Mouse (Mus musculus): ENCODE results near the gene Mmgt2.
"Not testable (repeated sequence)": the region's sequence is repeated elsewhere in the genome, so short reads cannot be mapped to it uniquely, and the experiment has no call there.

Gene Mmgt2

DNA sequence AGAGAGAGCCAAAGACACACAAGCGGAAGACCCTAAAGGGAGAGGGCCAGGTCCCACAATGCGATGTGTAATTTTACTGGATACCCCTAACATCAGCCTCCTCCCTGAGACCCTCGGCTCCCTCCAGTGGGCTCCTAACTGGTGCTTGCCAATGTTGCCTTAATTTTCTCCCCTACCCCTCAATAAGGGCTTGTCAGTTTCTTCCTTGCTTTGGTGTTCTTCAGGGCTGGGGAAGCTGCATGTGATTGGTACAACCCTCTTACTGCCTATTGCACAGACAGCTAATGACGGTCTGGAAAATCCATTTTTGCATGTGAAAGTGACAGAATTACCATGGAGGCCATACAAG is 2.0 kb upstream of the Mmgt2 start:
- DNase-seq, result no peak

DNA sequence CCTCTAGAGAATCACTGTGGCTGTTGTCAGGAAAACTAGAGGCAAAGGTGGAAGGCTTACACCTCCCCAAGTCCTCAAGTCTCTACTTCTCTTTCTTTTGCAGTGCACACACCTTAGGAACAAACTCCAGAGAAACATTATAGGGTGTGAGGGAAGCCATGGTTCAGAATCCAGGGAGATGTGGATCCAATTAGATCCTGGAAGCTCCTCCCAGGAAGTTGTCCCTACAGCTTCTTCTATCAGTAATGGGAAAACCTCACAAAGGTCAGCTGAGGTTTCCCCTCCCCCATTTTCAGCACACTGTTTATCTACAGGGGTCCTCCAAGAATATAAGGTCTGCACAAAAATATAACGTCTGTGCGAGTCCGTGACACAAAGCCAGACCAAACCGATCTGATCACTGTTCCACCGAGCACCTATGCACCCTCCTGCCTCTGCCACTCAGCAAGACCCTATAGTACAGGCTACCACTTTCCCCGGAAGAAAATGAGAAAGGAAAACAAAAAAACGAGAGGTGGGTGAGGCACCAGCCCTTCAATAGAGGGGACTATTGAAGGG is 1.4 kb upstream of the Mmgt2 start:
- no peak for DNase-seq

DNA sequence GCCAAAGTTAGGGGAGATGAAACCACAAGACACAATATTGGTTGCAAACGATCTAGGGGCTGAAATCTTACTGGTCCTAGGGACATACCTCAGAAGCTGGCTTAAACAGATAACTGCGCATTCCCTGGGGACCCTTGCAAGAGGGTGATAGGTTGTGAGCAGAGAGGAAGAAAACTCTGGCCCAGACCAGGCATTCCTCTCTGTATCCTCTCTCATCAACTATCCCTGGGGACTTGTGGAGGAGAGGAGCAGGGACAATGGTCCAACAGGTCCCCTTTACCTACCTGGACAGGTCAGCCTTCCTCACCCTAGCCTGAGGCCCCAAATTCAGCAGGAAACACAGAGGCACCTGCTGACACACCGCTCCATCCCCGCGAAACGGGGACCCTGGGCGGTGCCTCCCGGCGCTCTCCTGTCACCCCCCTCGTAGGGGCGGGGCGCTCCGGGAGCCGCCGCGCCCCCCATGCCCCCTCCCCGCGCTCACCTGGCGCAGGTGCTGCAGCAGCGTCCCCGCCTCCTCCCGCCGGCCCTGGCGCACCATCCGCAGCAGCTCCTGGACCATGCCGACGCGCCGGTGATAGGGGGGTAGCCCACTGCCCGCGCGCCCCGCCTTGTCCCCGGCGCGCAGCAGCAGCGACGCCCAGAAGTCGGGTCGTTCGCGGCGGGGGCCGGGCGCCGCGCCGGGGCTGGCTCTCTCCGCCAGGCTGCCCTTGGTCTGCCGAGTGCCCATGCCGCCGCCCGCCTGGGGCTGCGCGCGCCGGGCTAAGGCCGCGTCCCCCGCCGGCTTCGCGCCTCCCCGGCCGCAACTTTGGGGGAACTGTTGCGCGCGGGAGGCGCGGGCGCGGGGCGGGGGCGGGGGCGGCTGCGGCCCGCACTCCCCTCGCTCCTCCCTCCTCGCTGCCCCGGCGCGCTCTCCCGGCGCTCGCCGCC is 538 bp upstream of the Mmgt2 start, which contains the start of gene Lrrc75a:
TSS of gene Lrrc75a (minus strand) at position 863 of the 930 bp plus-strand sequence.
- peak in 1 of 2 experiments; percentile 38 for DNase-seq

DNA sequence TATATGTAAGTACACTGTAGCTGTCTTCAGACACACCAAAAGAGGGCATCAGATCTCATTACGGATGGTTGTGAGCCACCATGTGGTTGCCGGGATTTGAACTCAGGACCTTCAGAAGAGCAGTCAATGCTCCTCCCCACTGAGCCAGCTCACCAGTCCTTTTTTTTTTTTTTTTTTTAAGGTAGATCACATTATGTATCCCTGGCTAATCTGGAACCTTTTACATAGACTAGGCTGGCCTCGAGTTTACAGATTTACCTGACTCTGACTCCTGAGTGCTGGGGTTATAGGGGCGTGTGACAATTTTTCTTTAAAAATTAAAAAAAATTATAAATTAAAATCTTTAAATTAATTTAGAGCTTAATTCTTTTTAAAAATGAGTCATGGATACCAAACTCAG is 1.3 kb downstream of the Mmgt2 start:
- not testable (repeated sequence) for DNase-seq

DNA sequence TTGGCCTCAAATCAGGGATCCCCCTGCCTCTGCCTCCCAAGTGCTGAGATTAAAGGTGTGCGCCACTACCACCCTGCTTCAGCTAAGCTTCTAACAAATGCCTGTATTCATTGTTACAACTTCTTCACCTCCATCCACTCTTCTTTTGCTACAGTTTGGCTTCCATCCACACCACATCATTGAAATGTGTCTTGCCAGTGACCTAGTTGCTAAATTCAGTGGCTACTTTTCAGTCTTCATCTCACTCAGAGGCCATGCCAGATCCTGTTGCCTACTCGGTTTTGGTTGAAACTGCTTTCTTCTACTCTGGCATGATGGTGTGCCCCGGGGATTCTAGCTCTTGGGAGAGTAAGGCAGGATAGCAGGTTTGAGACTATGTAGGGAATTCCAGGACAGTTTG is 3.1 kb downstream of the Mmgt2 start:
- DNase-seq, result no peak

DNA sequence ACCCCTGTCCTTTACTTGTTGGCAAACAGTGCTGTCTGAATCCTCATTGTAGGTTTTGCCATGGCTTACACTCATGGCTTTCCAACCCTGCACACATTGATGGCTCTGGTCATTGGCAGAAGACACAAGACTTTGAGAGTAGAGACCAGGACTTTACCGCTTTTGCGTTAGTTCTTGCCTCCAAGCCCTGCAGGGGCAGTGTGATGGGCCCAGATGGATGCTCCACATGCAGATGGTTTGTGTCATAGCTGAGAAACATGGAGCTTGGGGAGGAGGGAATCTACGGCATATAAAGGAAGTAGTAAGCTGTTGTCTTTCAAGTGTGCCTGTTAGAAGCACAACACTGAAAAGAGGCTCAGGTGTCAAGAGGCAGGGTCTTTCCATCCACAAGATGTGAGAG is 3.6 kb downstream of the Mmgt2 start:
- DNase-seq, result no peak

DNA sequence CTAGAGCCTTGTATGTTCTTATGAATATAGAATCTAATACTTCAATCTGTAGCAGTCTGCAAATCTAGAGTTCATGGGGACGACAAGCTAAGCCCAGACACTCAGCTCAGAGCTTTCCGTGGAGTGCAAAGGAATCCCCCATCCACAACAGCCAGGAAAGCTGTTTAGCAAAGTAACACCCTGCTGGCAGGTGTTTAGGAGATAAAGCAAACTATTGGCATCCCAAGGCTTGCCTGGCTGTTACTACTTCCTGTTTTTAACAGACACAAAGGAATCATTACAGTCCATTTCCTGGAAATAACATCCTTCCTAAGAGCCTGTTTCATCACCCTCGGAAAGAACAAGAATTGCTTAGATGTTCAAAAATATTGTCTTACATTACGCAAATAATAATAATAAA is 12.4 kb downstream of the Mmgt2 start:
- DNase-seq, result no peak

DNA sequence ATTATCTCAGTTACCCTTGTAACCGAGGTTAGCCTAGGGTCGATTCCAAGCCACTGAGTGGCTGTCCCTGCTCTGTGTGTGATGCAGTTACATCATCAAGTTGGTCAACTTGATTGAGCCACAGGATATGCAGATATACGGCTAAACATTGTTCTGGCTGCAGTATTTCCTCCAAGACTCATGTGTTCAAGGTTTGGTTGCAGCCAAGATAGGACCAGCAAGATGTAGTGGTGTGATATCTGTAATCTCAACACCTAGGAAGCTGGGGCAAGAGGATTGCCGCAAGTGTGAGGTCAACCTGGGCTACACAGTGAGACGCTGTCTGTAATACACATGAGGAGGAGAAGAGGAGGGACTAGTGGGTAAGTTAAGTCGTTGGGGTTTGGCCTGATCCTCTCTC is 15.8 kb downstream of the Mmgt2 start:
- DNase-seq, result no peak

DNA sequence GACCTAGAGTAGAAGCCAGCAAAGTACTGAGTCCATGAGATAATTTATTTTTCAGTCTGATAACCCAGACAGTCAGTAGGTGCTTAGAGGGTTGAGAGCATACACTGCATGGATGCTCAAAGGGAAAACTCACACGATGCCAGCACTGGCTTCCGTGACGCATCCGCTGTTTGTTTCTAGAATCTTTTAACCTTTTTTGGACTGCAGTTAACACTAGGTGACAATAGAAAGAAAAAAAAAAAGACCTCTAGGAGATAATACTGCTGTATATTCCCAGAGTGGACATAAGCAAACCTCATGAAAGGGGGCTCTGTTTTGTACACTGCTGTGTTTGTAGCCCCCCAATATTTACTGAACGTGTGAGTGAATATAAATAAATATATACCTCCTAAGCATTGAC is 20.5 kb downstream of the Mmgt2 start:
- no peak for DNase-seq

DNA sequence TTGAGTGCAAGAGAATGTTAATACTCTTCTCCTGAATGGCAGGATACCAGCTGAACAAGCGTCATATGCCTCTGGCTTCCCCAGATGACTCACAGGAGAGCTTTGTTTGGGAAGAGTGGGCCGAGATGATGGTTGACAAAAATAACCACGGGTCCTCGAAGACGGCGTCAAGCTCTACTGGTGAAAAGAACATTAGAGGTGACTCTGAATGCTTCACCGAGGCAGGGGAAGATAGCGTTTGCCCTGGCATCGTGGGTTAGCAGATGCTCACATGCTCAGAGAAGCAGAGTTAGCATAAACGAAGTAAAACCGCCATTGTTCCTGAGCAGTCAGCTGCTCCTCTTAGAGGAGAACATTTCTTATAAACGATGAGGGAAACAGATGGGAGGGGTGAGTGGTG is 21.0 kb downstream of the Mmgt2 start:
- no peak for DNase-seq

DNA sequence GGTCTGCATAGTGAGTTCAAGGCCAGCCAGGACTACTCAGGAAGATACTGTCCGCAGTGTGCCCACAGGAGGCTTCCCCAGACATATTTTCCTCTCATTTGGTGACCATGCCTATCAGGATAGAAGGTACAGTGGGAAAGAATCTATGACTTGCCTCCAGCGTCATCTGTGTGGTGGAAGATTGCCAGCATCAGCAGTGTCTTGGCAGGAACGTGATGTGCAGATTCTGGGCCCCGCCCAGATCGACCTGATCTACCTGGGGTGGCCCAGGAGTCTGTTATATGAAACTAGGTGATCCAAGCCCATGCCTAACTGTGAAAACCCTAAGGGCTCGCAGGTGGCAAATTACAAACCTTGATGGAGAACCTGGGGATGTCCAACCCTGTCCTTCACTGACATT is 21.5 kb downstream of the Mmgt2 start:
- DNase-seq, result no peak

DNA sequence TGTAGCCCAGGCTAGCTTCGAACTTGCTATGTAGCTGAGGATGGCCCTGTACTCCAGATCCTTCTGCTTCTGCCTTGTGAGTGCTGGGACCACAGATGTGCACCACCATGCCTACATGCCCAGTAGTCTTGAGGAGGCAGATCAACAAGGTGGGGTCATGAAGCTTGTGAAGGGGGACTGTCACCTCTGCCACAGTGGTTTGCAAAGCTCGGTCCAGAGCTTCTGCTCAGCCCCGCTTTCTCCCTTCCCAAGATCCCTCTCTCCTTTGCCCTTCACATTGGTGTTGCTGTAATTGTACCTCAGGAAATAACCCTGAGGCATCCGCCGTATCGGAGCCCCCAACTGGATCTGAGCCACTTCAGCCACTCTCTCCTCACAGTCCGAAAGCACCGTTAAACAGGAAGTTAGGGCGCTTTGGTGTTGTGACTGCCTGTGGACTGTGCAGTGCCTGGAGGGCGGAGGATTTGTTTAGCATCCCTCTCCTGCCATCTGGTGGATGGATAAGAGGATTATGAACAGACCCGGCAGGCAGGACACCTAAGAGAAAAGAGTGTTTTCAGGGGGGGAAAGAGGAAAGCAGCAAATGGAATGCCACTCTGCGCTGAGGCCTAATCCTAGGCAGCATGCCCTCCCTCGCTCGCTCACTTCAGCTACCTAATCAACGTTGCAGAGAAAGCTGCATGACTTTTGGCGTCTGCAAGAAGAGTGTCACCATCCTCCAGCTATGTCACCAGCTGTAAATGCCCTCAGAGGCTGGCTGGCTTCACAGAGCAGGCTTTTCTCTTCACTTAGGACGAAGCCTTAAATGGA is 27.2 kb downstream of the Mmgt2 start:
- DNase-seq, result peak; percentile 8 to 25

DNA sequence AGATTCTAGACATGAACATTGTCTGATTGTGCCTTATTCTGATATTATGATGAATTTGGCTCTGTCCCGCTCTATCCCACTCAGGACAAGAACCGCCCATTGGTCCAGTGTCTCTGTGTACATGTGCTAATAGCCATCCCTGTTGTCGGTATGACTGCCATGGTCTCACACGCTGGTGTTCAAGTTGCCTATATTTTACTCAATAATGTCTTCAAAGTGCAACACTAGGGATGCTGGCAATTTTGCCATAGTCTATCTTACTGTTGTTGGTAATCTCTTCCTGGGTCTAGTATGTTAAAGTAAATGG is 27.8 kb downstream of the Mmgt2 start:
- no peak for DNase-seq

DNA sequence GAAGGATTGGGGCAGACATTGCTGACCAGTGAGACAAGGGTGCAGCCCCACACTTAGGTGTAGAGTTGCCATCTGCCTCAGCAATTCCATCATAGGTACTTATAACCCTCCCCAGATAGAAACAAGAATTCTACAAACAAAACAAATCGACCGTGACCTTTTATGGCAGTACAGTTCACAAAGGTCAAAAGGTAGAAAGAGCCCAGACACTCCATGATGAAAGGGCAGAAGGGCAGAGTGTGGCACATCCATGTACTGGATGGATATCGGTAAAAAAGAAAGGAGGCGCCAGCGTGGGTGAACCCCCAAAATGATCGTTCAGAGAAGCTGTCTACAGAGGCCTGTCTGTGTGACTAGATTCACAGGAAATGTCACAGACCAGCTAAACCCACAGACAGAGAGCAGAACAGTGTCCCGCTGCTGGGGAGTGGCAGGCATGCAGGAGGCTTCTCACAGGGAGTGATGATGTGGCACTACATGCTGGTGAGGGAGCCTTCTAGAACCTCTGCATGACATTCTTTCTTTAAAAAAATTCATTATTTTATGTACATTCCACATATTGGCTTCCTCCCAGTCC is 30.4 kb downstream of the Mmgt2 start:
- DNase-seq, result no peak

DNA sequence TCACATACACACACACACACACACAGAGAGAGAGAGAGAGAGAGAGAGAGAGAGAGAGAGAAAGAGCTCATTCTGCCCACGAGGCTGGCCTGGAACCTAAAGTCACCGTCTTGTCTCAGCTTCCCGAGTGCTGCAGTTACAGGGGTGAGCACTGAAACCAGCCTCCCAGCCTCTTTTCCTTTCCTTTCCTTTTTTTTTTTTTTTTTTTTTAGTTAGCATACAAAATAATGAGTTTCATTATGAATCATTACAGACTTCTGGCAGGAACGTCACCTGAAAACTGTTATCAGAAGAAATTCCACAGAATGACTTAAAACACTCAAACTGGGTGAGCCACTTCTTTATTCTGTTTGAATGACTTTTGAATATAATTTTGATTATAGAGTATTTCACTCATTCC is 31.5 kb downstream of the Mmgt2 start:
- DNase-seq, result no peak

DNA sequence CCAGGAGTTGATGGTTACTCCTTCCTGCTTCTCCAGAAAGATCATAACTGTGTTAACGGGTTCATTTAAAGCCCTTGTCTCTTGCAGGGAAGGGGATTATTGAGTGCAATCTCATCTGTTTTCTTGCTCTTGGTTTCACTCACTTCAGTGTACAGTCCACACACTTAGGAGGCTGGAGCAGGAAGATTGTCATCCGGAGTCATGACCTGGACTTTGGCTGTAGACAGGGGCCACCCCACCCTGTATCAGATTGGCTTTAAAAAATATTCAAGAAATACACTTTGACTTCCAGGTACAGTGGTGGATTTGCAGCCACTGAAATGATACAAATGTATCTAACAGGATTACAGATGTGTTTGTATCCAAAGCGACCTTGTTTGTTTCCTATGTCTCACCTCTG is 43.1 kb downstream of the Mmgt2 start:
- DNase-seq, result no peak

DNA sequence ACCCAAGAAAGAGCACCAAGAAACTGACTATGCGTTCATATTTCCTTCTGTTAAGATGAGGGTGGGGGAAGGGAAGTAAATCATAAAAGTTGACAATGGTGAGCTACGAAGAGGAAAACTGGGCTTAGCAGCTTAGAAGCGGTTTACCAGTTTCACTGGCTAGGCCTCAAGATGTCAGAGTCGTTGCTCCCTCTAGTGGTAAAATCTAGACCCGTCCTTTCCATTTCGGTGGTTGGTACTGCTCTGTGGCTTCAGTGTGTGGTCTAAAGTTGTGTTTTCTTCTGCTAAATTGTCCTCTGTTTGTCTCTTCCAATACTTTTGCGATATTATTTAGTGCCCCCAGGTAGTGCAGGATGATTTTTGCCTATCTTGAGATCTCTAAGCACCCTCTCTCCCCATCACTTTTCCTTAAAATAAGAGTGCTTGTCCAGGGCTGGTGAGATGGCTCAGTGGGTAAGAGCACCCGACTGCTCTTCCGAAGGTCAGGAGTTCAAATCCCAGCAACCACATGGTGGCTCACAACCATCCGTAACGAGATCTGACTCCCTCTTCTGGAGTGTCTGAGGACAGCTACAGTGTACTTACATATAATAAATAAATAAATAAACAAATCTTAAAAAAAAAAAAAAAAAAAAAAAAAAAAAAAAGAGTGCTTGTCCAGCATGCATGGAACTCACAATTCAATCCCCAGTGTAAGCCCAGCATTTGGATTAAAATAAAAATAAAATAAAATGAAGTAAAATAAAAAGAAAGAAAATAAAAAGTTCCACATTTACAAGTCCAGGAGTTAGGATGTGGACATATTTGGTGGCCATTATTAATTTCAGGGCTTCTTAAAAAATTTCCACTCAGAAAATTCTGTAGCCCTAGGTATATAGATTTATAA is 45.1 kb downstream of the Mmgt2 start:
- DNase-seq, result peak in 1 of 2 experiments; percentile 9

DNA sequence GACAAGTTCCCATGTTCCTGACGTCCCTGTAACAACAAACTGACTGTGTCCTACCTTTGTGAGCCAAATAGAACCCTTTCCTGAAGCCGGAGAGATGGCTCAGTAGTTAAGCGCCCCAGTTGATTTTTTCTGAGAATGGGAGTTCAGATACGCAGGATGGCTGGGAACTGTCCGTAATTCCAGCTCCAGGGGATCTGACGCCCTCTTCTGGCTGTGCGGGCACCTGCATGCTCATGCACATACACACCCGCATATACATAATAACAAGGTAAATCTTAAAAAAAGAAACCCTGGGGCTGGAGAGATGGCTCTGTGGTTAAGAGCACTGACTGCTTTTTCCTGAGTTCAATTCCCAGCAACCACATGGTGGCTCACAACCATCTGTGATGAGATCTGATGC is 46.7 kb downstream of the Mmgt2 start:
- no peak for DNase-seq

DNA sequence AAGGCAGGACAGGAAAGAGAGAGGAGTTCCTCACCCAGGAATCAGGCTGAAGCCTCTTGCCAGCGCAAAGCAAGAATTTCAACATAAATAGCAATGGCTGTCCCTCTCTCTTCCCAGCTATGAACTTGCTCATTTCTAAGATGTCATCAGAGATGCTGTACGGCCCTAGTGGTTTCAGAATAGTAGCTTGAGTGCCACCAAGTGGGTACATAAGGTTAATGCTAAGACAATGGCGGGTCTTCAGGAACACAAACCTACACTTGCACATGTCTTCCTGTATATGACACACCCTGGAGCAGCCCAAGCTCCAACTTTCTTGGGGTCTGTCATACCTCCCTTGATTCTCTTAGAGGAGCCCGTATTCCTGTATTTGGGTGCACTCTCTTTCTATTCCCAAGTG is 51.3 kb downstream of the Mmgt2 start:
- DNase-seq, result no peak

DNA sequence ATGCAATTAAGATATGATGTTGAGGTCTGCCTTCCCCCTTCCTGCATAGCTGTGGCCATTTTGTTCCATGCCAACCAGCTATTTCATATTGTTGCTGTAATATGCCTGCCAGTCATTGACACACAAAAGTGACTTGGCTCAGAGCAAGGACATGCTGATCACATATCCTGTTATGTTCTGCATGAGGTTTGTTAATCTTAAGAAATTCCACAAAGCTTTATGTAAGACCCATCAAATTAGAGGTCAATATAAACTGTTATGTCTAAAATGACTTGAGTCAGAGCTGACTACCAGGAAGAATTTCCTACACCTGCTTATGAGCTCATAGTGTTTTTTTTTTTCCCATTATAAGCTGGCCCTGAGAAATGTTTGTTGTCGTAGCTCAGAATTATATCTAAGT is 52.8 kb downstream of the Mmgt2 start:
- DNase-seq, result no peak

DNA sequence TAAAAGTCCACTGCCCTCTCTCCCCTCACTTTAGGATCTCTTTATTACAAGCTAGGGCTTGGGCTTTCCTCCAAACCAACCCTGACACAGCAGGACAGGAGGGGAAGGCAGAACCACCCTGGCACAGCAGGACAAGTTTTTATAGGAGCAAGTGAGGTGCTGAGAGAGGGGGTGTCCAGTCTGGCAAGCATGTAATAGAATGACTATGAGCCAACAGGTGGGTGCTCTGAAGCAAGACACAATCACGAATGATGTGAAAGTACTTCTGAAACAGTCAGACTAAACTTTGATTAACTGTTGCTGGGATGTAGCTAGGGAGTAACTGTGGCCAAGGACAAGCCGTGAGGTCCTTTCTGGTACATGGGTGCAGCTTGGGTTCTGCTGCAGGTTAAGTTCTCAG is 57.7 kb downstream of the Mmgt2 start:
- no peak for DNase-seq

DNA sequence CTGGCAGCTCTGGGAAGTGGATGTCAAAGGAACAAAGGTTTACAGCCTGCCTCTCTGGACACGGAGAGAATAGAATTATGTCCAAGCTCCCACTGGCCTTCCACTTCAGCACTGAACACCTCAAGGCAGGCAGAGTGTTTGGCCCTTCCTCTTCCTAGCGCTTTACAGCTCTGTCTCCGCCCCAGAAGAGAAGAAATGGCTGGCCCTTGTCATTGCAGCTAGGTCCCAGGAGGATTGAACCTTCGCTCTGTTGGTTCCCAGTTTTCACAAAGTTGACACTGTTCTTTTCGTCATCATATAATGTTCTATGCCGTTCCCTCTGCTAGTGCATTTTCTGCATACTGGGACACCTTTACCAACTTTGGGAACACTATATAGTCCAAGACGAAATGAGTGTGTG is 59.8 kb downstream of the Mmgt2 start:
- DNase-seq, result no peak

DNA sequence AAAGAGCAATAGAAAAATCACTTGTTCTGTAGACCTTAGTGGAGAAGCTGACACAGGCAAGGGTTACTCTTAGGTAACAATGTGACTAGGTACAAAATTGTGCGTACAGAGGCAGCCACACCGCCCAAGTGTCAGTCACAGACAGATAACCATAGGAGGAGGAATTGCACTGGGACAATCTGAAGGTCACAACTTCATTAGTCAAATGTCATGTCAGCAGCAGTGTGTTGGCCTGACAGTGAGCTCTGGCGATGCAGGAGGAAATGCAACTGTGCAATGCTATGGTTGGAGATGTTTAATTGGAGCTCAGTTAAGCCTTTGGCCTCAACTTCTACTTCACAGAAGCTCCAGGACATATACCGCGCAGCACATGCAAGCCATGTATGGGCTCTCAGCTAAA is 62.2 kb downstream of the Mmgt2 start:
- no peak for DNase-seq
